Mouse (Mus musculus) heart, postnatal 10 days (tissue): ENCODE measurements around the gene Nfil3. TPM values are rescaled to one million over a fixed set of nuclear protein-coding genes. Genes with fewer than 3 reads are reported as not detected.

Source experiments
- DNase-seq, 2 experiments: peaks; one replicate each; pipeline ENCODE4 v3.0.0; 2021
- intact Hi-C: fragments of 180-260 bp; cut with DNase I; formaldehyde crosslinking; loops from one replicate; pipeline ENCODE4 v1.15.1; 2025
- total RNA-seq, 2 experiments: library from RNA; stranded (reverse); gene quantifications; 2 replicates each; pipeline ENCODE4 v1.2.3; 2021

The Nfil3 gene
- total RNA-seq, 2 experiments from 2014 or later: 27.3 to 27.9 TPM

DNA sequence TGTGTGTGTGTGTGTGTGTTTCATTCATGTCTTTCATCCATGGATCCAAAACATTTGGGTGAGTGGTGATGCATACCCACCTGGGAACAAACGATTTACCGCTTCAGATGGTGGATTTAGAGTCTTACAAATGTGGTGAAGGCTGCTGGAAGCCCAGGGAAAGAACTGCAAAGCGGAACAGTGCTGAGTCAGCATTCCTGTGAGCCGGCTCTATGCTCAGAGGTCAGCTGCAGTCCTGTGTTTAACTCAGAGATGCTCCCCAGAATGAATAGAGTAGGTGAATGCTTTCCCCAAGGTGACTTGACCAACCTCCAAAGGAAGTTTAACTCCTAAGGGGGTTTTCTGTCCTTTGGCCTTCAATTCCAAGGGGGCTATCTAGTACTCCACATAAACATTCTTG, 33.3 kb downstream of the Nfil3 start:
- DNase-seq: no peak
- intact Hi-C loops: no loop called here

DNA sequence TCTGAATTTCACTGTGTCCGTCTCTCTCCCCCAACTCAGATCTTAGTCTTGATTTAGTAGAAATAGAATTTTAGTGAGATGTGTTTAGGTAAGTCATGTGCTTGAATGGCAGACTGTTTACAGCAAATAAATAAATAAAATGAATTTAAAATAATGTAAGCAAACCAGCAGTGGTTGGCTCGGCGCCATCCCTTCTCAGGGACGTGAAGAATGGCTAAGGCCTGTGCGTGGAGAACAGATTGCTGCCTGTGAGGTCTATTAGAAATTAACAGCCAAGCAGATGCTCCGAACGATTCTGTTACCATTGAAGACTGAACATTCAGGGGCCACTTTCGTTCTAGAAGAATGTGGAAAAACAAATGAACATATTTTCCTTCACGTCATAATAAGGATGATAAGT, 35.1 kb downstream of the Nfil3 start:
- intact Hi-C loops: no loop called here

DNA sequence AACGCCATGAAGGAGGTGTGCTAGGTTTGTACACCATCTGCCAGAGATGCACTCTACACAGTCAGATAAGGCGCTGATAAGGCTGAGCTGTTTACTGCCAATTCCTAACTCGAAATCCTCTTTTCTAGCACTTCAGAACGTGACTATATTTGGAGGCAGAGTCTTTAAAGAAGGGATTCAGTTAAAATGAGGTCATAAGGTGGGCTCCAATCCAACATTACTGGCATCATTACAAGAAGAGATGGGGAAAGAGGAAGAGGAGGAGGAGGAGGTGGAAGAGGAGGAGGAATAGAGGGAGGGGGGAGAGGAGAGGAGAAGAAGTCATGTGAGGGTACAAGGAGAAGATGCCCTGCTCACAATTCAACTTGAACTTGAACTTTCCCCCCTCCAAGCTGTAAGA, 36.8 kb downstream of the Nfil3 start:
- intact Hi-C loops: no loop called here
- DNase-seq: peak; percentile 14 to 34

More for the DNA sequence above, 35.1 kb downstream of the Nfil3 start:
- DNase-seq: no peak

DNA sequence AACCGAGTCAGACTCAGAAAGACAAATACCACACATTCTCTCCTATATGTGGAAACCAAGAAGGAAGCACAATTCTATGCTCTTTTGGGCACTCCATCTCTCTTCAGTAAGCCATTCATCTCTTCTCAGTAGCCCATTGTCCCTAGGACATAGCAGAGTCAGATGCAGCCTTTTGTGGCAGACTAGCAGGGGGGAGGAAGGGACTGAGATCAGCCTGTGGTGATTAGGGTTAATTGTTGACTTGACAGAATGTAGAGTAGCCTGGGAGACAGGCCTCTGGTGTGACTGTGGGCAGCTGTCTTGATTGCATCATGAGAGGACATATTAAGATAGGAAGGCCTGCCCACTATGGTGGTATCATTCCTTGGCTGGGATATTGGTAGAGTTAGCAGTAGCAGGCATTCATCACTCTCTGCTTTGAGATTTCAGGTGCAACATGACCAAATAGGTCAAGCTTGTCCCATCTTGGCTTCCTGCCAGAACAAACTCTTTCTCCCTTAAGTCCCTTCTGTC, 37.9 kb downstream of the Nfil3 start:
- no peak for DNase-seq
- intact Hi-C loops: no loop called here

DNA sequence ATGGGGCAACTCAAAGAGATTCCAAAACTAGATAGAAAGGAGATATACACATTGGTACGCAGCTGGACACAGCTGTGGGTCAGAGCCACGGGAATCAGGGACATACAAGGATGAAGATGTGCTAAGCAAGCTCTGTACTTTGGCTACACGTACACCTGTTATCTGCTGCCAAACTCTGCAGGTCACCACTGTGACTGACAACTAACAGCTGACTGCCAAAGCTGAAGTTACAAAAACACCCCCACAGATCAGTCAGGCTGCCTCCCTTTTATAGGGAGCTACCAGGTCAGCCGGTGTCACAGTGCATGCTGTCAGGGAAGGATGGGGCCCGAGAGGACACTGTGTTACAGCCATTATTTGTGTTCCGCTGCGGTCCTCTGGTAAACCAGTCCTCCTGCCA, 39.9 kb downstream of the Nfil3 start:
- intact Hi-C loops: no loop called here
- no peak for DNase-seq

DNA sequence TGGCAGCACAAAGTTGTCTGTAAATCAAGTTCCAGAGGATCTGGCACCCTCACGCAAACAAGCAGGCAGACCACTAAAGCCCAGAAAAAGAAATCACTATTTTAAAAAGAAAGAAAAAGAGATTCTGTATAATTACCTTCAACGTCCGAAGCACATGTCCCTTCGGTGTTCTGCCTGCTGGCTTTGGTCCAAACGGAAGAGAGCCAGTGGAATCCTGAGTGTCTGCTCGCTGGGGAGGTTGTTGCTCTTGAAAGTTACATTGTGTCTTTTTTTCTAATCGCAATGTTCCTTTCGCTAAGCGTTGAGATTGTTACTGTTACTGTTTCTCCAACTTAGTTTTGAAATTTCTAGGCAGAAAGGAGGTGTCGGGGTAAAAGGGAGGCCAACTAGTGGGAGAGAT, 50.3 kb downstream of the Nfil3 start:
- DNase-seq: peak; percentile 13 to 41
- intact Hi-C loops: no loop called here

DNA sequence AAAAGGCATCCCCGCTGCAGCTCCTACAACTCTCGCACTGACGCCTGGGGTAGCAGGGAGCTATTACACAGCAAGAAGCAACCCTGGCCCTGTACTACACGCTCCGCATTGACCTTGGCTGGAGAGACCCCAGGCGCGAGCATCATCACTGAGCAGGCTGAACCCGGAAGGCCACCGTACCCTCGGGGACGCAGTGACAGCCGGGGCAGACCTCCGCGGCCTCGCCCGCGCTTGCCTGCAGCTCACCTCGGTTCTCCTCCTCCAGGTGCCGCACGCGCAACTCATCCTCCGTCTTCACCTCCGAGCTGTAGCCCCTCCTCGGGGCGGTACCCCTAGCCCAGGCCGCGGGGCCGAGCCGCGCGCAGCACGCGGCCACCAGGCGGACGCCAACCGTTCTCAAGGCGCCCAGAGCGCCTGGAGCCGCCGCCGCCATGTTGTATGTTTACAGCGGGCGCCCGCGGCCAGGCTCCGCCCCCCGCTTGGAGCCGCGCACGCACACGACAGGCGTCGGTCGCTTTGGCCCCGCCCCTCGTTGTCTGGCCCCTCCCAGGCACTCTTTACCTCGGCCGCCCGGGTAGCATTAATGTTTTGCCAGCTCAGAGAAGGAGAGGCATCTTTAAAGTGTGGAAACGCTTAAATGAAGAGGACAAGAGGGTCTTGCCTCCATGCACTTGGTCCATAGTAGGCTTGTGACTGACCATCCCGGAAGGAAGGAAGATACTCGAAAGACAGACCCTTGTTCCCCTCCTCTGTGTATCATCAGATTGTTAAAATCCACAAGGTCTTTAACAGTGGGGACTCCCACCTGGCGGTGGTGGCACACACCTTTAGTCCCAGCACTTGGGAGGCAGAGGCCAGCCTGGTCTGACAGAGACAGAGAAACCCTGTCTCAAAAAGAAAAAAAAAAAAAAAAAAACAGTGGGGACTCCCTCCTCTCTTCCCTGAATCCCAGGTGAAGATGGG, 51.4 kb downstream of the Nfil3 start, which contains the start of gene Auh:
Gene Auh, minus strand, starts transcription at position 473 of the 963 bp plus-strand sequence.
- peak; percentile 88 to 92 for DNase-seq
- intact Hi-C loops: loop anchor here (2.0 to 5.0 kb wide), 3 partner anchors 51 to 217 kb away; partner anchors contain the start of gene Nfil3

DNA sequence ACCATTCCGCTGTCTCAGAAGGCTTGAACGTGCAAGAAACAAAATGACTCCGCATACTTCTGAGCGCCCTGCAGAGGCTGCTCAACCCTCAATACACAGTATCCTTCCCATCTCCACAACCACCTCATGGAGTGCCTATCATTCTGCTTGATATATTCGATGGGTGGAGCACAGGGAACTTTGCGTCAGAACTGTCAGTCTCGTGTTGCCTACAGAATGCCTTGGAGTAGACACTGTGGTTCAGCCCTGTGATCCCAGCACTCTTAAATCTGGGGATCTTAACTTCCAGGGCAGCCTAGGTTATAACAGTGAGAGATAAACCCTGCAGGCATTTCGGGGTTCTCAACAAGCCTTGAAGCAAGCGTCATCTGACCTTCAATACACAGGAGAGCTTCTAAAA, 52.5 kb downstream of the Nfil3 start:
- intact Hi-C loops: loop anchor here (2.0 to 5.0 kb wide), 3 partner anchors 52 to 216 kb away; partner anchors contain the start of gene Nfil3

DNA sequence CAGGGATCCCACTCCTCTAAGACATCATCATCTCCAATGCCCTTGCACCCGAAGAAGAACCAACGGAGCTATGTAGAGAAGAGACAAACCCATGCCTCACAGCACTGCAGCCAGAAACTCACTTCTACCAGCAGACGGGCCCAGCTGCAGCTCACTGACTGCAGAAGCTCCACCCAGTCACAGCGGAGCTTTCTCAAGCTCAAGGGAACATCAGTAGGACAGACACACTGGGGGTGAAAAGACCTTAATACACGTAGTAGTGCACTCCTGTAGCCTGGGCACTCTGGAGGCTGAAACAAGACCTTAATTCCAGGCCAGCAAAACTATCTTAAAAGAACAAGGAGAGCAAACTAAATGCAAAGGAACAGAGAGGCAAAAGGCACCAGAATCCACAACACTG, 56.4 kb downstream of the Nfil3 start:
- intact Hi-C loops: no loop called here
- DNase-seq: no peak

More for the DNA sequence above, 52.5 kb downstream of the Nfil3 start:
- no peak for DNase-seq

DNA sequence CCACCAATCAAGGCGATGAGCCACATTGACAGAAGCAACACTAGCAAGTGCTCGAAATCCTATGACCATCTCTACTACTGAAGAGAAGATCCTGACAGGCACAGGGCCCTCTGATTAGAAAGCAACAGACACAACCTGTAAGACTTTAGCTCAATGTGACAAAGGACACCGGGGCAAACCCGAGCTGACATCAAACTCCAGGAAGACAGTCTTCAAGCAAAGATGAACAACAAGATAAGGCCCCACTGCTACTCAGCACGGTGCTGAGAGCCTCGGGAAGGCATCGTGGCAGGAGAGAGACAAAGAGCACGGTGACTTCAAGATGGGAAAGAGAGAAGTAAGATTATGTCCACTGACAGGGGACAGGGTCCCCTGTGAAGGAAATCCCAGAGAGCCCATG, 58.9 kb downstream of the Nfil3 start:
- intact Hi-C loops: no loop called here

DNA sequence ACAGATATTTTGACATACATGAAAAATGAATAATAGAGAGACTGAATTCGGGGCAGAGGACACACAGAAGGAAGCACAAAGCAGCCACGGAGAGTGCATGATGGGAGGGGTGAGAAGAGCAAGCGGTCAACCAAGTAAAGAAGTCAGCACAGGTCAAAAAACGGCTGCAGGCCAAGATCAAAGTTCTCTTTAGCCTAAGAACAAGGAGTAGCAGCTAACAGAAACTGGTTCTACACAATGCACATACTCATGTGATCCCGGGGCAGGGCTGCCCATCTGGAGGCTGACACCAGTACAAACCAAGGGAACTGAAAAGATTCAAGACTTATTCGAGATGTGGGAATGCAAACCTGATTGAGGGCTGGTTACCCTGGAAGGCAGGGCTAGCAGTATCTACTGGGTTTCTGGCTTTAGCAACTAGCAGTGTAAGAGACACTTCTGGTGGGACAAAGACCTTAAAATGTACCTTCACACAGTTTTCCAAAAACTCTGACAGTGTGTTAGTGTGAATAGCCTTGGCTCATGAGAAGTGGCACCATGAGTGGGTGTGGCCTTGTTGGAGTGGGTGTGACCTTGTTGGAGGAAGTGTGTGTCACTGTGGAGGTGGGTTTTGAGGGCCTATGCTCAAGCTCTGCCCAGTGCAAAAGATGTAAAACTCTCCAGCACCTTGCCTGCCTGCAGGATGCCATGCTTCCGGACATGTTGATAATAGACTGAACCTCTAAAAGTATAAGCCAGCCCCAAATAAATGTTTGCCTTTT, 59.6 kb downstream of the Nfil3 start:
- DNase-seq: no peak
- intact Hi-C loops: no loop called here

More for the DNA sequence above, 58.9 kb downstream of the Nfil3 start:
- no peak for DNase-seq

DNA sequence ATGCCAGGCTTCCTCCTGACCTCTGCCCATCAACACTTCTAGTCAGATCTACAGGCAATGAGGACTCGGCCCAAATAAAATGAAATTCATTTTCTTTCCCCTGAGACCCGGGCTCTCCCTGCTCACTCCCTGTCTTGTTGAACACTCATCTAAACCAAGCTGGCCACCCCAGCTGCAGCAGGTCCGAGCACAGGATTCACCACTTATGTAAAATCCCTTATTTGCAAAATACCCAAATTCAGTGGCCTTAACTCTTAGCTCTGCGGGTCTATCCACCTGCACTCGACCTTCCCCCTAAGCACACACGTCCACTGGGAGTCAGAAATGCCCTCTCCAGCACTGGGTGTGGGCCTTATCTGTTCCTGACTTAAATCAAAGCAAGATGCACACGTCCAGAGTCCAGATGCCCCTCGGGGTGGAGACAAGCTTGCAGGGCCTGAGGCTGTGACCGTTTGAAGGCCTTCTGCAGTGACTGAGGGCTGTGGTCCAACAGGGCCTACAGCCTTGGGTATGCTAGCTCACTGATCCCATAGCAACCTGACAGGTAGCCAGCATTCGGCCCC, 61.0 kb downstream of the Nfil3 start:
- intact Hi-C loops: no loop called here
- no peak for DNase-seq

DNA sequence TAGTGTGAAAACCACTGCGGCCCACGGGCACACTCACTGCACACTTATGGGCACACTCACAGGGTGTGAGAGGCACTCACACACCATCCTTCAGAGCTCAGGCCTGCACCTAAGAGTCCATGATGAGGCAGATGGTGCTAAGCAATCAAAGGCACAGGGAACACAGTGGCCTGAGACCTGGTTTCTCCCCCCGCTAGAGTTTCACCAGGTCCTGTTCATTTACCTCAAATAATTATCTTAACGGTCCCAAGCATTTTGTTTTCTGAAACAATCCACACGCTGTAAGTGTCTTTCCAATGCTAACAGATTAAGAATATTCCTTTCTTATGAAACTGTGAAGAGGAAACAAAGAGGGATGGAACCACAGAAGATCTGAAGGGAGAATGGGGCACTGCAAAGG, 62.5 kb downstream of the Nfil3 start:
- intact Hi-C loops: no loop called here
- DNase-seq: no peak

Other genes starting within 250 kb of the Nfil3 start
- gene Auh, start 51.4 kb downstream of the Nfil3 start, total RNA-seq: 10 to 100 TPM; 74.1 to 75.8 TPM